Mouse (Mus musculus): ENCODE data around the gene Flcn. TPM values are rescaled to one million over a fixed set of nuclear protein-coding genes. Genes with fewer than 3 reads are reported as not detected.

Gene Flcn
- total and polyA plus RNA-seq, 3 experiments = 31.7 to 36.1 (median 35.1) TPM

DNA sequence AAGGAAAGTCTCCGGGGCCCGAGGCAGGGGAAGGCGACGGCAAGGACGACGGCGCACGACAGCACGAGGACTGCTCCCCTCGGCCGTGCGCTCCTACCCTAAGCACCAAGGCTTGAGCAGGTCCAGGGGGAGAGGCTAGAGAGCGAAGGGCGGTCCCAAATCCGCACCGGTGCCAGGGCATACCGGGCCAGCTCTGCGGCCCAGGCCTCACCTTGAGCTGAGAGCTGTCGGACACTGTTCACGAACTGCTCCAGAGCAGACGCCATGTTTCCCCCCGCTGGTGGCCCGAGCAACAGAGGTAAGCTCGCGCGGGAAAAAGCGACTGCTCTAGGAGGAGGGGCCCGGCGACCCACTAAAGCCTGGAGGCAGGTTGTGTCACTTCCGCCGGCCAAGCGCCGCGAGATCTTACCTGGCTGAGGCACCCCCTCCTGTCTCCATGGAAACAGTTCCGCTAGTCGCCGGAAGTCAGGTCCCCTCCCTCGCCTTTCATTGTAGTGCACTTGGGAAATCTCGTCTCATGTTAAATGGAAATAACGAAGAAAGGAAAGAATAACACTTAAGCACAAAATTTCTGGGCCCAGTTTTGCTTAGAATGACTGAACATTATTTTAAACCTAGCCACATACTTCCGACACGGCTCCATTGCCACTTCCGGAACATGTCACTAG, 29.8 kb upstream of the Flcn start, which contains the start of gene Cops3 (continued):
- TF ChIP-seq SIN3A (IDR thresholded peaks at IDR 0.05; ENCODE audit: low read length) (peak; percentile 94; the same call in 1 of the 2 replicates), ELF1 (IDR thresholded peaks at IDR 0.05; ENCODE audit: low read depth, low read length) (peak; percentile 87), CHD2 (IDR thresholded peaks at IDR 0.05; ENCODE audit: low read length) (peak; percentile 98), ZNF384 (IDR thresholded peaks at IDR 0.05; ENCODE audit: low read depth, low read length) (no peak), E2F4 (IDR thresholded peaks at IDR 0.05; ENCODE audit: insufficient replicate concordance, low read depth, low read length) (peak; percentile 85; the same call in 1 of the 2 replicates), RCOR1 (conservative IDR thresholded peaks at IDR 0.05; ENCODE audit: low read depth, low read length) (no peak), ETS1 (conservative IDR thresholded peaks at IDR 0.05; ENCODE audit: low read depth, low read length) (no peak; the same call in 1 of the 2 replicates), TCF12 (IDR thresholded peaks at IDR 0.05; ENCODE audit: low read depth, low read length) (peak; percentile 79), JUND (conservative IDR thresholded peaks at IDR 0.05; ENCODE audit: low read depth, low read length) (no peak), GABPA (IDR thresholded peaks at IDR 0.05; ENCODE audit: insufficient replicate concordance, low read depth, low read length) (no peak), BHLHE40 (IDR thresholded peaks at IDR 0.05; ENCODE audit: low read depth, low read length) (no peak)

DNA sequence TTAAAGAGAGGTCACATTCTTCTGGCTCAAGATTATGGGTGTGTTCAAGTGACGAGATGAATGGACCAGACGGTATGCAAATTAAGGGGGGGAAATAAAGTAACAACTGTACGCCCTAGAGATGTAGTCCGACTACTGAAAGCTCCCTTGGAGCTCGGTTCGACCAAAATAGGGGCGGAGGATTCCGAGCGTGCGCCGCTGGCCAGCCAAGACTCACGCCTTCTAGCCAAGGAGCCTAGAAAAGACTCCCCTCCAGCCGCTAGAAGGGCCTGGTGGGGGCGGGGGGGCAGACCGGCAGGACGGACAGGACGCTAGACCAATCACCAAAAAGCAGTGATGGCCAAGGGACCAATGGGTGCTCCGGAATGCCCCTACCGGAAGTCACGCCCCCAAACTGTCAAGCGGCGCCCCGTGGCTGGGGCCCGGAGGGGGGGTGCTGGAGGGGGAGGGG, 29.2 kb upstream of the Flcn start, which contains the start of gene Nt5m:
Gene Nt5m, plus strand, starts transcription at position 440 of the 451 bp plus-strand sequence.
- in situ Hi-C loops (cut with MboI; ENCODE audit: low pct_ligation_motif_present, low pct_unique_long_range_greater_than_20kb, low sequenced_read_pairs) (no loop called here), dilution Hi-C loops (cut with MboI; ENCODE audit: extremely low pct_ligation_motif_present, extremely low pct_unique_long_range_greater_than_20kb, low sequenced_read_pairs) (no loop called here)
- no peaks in the 10 kb centered on the region for H3K27me3 ChIP-seq (replicated peaks)
- peak within 1 kb of the TSS; percentile 91 to 98 (median 92) for H3K4me3 ChIP-seq (replicated peaks in 1 of 3; ENCODE audit: low read depth in 2 of 3, low read length in 2 of 3, poor library complexity in 1 of 3)
- H3K36me3 ChIP-seq (replicated peaks in 1 of 2; ENCODE audit: control insufficient read depth in 1 of 2, insufficient read depth in 1 of 2, low read length in 1 of 2) = peaks cover 25 to 53% of the 10 kb centered on the region in 2 experiments
- H3K4me1 ChIP-seq (ENCODE audit: control insufficient read depth in 1 of 2, insufficient read depth in 2 of 2) = peaks cover 23 to 51% of the 10 kb centered on the region in 2 experiments
- H3K9ac ChIP-seq (ENCODE audit: insufficient read depth, low read depth) = peak within 1 kb of the TSS; percentile 97
- TF ChIP-seq E2F4 (IDR thresholded peaks at IDR 0.05; ENCODE audit: insufficient replicate concordance, low read depth, low read length) = no peak
- 0 out of 2 replicates have a peak, but pooled peaks have one; percentile 37 for TF ChIP-seq TBP (conservative IDR thresholded peaks at IDR 0.05; ENCODE audit: low read depth, low read length)
- TF ChIP-seq SIN3A (IDR thresholded peaks at IDR 0.05; ENCODE audit: low read length) = peak; percentile 79; the same call in 1 of the 2 replicates
- TF ChIP-seq MAX (IDR thresholded peaks at IDR 0.05; ENCODE audit: low read length) = peak; percentile 80
- TF ChIP-seq MEF2A (IDR thresholded peaks at IDR 0.05; ENCODE audit: borderline replicate concordance, low read depth, low read length) = peak; percentile 58; the same call in 1 of the 2 replicates
- TF ChIP-seq NELFE (IDR thresholded peaks at IDR 0.05; ENCODE audit: low read depth, low read length) = no peak
- no peak for TF ChIP-seq MAFK (IDR thresholded peaks at IDR 0.05; ENCODE audit: insufficient replicate concordance, low read length)
- peak; percentile 32 for TF ChIP-seq NRF1 (IDR thresholded peaks at IDR 0.05; ENCODE audit: low read depth, low read length)
- peak; percentile 64; the same call in 1 of the 2 replicates for TF ChIP-seq KAT2A (IDR thresholded peaks at IDR 0.05; ENCODE audit: insufficient replicate concordance, low read length)
- peak; percentile 36; the same call in 1 of the 2 replicates for TF ChIP-seq TCF12 (IDR thresholded peaks at IDR 0.05; ENCODE audit: low read depth, low read length)
- no peak for TF ChIP-seq PAX5 (IDR thresholded peaks at IDR 0.05; ENCODE audit: low read length)
- TF ChIP-seq ETS1 (conservative IDR thresholded peaks at IDR 0.05; ENCODE audit: low read depth, low read length) = peak; percentile 28; the same call in 1 of the 2 replicates
- peak; percentile 81; the same call in 1 of the 2 replicates for TF ChIP-seq CHD1 (IDR thresholded peaks at IDR 0.05; ENCODE audit: low read depth, low read length)
- peak; percentile 58; the same call in 1 of the 2 replicates for TF ChIP-seq MYC (IDR thresholded peaks at IDR 0.05; ENCODE audit: low read depth, low read length)
- peak; percentile 54; the same call in 1 of the 2 replicates for TF ChIP-seq IRF4 (IDR thresholded peaks at IDR 0.05; ENCODE audit: low read depth, low read length)
- peak; percentile 97 for TF ChIP-seq CHD2 (IDR thresholded peaks at IDR 0.05; ENCODE audit: low read length)
- peak; percentile 46 for TF ChIP-seq USF1 (IDR thresholded peaks at IDR 0.05; ENCODE audit: low read depth, low read length)
- TF ChIP-seq MXI1 (IDR thresholded peaks at IDR 0.05; ENCODE audit: low read depth, low read length) = peak; percentile 92
- peak; percentile 82 for TF ChIP-seq ELF1 (IDR thresholded peaks at IDR 0.05; ENCODE audit: low read depth, low read length)
- TF ChIP-seq JUN (IDR thresholded peaks at IDR 0.05; ENCODE audit: insufficient read depth, low read depth, low read length) = no peak
- TF ChIP-seq BHLHE40 (IDR thresholded peaks at IDR 0.05; ENCODE audit: low read depth, low read length) = peak; percentile 60
- no peak for TF ChIP-seq ZMIZ1 (IDR thresholded peaks at IDR 0.05; ENCODE audit: low read depth, low read length)
- TF ChIP-seq UBTF (IDR thresholded peaks at IDR 0.05; ENCODE audit: low read depth, low read length) = 0 out of 2 replicates have a peak, but pooled peaks have one; percentile 66
- TF ChIP-seq SMC3 (IDR thresholded peaks at IDR 0.05; ENCODE audit: low read depth, low read length) = no peak
- TF ChIP-seq MAZ (IDR thresholded peaks at IDR 0.05; ENCODE audit: low read depth, low read length) = peak; percentile 99
- peaks cover 45% of the 10 kb centered on the region for H3K79me2 ChIP-seq (replicated peaks; ENCODE audit: control insufficient read depth, extremely low read depth, insufficient read depth, poor library complexity, severe bottlenecking)
- peak within 1 kb of the TSS; percentile 93 for H3K4me2 ChIP-seq (ENCODE audit: insufficient read depth, low read depth, poor library complexity, severe bottlenecking)
- peak; percentile 98 for DNase-seq (ENCODE audit: extremely low read depth)
- no peaks in the 10 kb centered on the region for H3K9me3 ChIP-seq (replicated peaks; ENCODE audit: low read length)
- H3K27ac ChIP-seq (ENCODE audit: insufficient read depth, low read depth) = peak within 1 kb of the TSS; percentile 95
